Mouse (Mus musculus): Measurements from ENCODE around the gene Ndufv3. TPM values are rescaled to one million over a fixed set of nuclear protein-coding genes. Genes with fewer than 3 reads are reported as not detected.

Ndufv3 gene
- polyA plus RNA-seq, 1 experiment from 2014 or later, result 454 TPM

Small RNA genes within 50 kb of the gene (microRNA-seq; reads per million reads assigned to microRNA genes)
- not detected for gene Gm24970

Other genes with a start within 250 kb of the Ndufv3 start
- 2.2 and 2.3 TPM in 2 replicates for gene Rsph1, start 242.7 kb upstream of the Ndufv3 start, polyA plus RNA-seq (2015; fragmentation: Nextera tagmentation; extraction: Ambion mirVana)
- gene Slc37a1, start 233.3 kb upstream of the Ndufv3 start, polyA plus RNA-seq (2015; fragmentation: Nextera tagmentation; extraction: Ambion mirVana), result 13.3 and 14.6 TPM in 2 replicates
- 34.7 and 35.1 TPM in 2 replicates for gene Pde9a, start 133.9 kb upstream of the Ndufv3 start, polyA plus RNA-seq (2015; fragmentation: Nextera tagmentation; extraction: Ambion mirVana)
- 31.7 and 32.1 TPM in 2 replicates for gene Wdr4, start 135 bp upstream of the Ndufv3 start, polyA plus RNA-seq (2015; fragmentation: Nextera tagmentation; extraction: Ambion mirVana)
- 48.0 and 52.6 TPM in 2 replicates for gene Pknox1, start 44.6 kb downstream of the Ndufv3 start, polyA plus RNA-seq (2015; fragmentation: Nextera tagmentation; extraction: Ambion mirVana)
- gene Cbs, start 117.1 kb downstream of the Ndufv3 start, polyA plus RNA-seq (2015; fragmentation: Nextera tagmentation; extraction: Ambion mirVana), result 6.9 and 8.3 TPM in 2 replicates
- gene U2af1, start 138.8 kb downstream of the Ndufv3 start, polyA plus RNA-seq (2015; fragmentation: Nextera tagmentation; extraction: Ambion mirVana), result 239 and 248 TPM in 2 replicates
- not detected in 2 replicates for gene Cryaa, start 157.7 kb downstream of the Ndufv3 start, polyA plus RNA-seq (2015; fragmentation: Nextera tagmentation; extraction: Ambion mirVana)